Mouse (Mus musculus) embryo, embryonic 11.5 days (tissue): ENCODE measurements around the gene Wdr91.

ENCODE experiments used
- DNase-seq: peaks from one replicate; pipeline ENCODE4 v3.0.0-alpha.2; 2012; ENCODE audit warnings: low read depth, low spot score

The Wdr91 gene

GRCm38 (mm10) chr6:34919146-34919545, 8.5 kb upstream of the Wdr91 start:
- DNase-seq, result no peak

GRCm38 (mm10) chr6:34914462-34914861, 3.8 kb upstream of the Wdr91 start:
- no peak for DNase-seq

GRCm38 (mm10) chr6:34913341-34914040, 2.8 kb upstream of the Wdr91 start:
- DNase-seq, result no peak

DNA sequence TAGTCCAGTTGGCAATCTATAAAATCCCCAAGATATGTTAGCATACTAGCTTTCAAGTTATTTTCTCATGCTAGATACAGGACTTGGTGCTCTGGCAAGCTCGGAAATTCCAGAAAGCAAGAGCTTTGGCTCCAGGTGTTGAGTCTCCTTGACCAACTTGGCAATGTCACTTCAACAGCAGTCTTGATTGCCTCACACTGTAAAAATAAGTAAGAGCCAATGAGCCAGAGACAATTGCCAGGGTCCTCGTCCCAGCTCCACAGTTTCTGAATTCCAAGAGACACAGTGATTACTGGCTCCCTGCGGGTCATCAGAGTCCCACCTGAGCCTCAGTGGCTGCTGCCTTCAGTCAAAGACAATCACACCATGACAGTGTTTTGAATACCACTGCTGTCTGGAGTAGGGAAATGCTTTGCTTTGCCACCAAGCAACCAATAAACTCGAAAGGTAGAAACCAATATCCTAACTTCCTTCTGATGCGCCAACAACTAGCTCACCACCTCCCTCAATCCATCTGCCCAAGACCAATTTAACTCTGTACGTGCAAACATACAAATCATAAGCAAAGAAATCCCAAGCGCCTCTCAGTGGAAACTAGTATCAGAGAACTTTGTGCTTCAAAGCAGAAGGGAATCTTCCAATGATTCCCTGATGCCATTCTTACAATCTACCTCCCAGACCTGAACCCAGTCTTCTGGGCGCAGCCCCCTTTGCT, 888 bp downstream of the Wdr91 start:
- no peak for DNase-seq

- DNase-seq, result no peak
These were observed 2.9 kb downstream of the Wdr91 start for GRCm38 (mm10) chr6:34907696-34908260.

GRCm38 (mm10) chr6:34907121-34907614, 3.5 kb downstream of the Wdr91 start:
- DNase-seq, result no peak

- DNase-seq, result no peak
These were observed 4.0 kb downstream of the Wdr91 start for GRCm38 (mm10) chr6:34906661-34907060.

GRCm38 (mm10) chr6:34906125-34906524, 4.6 kb downstream of the Wdr91 start:
- no peak for DNase-seq

DNA sequence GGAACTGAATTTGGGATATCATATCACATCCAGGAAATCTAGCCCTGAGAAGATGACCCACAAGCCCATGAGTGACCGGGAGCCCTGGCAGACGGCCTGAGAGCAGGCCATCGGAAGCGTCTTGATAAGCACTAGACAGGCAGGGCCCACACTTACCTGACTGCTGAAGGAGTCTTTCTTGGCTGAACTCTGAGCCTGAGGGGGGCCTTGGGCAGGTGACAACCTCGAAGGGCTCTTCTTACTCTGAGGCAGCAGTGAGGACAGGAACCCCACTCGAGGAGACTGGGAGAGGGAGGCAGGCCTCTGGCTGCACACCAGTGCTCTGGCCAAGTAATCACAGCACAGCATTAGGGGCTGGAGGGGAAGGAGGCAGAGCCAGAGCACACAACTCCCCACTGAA, 6.3 kb downstream of the Wdr91 start:
- no peak for DNase-seq

DNA sequence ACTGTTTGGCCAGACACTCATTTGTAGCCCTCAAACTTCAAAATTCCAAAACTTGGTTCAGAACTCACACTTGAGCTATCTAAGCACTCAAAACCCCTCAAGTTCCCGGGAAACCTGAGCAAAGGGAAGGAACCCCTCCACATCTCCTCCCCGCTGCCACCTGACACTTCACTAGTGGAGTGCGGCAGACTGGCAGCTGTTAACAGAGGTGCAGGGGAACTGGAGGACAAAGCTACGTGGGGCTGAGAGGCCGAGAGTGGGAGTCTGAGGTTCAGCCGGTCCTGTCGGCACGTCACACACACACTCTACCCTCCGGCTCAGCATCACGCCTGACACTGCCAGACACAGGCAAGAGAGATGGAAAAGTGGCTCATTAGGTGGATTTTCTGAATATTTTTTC, 6.8 kb downstream of the Wdr91 start:
- no peak for DNase-seq

DNA sequence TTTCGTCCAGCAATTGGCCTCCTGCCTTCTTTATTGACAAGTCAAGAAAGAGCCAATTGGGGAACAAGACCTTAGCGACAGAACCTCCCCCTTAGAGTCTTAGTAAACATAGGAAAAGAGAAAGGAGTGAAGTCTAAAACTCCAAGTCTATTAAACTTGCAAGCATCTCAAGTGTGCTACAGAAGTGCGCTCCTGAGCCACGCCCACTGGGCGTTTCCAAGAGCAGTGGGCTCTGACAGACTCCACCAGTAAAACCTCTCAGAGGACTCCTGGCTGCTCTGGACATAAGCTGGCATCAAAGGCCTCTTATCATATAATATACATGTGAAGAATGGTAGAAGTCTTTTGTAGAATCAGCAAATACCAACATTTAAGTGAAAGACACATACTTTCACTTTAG, 7.2 kb downstream of the Wdr91 start:
- DNase-seq, result no peak

DNA sequence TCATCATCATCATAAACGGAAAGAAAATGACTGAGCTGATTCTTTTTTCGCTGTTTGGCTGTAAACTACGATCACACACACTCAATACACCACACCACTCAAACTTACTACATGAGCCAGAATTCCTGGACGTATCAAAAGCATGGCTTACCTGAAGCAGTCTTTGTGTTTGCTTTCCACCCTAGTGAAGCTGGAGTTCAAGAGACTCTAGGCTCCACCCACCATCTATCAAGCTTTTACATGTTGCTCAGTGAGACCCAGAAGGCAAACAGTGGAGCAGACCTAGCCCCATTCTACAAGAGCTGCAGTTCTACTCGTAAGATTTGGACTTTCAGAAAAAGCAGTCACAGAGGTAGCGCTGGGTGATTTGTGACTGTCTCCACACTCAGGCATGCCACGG, 8.1 kb downstream of the Wdr91 start:
- DNase-seq, result no peak

DNA sequence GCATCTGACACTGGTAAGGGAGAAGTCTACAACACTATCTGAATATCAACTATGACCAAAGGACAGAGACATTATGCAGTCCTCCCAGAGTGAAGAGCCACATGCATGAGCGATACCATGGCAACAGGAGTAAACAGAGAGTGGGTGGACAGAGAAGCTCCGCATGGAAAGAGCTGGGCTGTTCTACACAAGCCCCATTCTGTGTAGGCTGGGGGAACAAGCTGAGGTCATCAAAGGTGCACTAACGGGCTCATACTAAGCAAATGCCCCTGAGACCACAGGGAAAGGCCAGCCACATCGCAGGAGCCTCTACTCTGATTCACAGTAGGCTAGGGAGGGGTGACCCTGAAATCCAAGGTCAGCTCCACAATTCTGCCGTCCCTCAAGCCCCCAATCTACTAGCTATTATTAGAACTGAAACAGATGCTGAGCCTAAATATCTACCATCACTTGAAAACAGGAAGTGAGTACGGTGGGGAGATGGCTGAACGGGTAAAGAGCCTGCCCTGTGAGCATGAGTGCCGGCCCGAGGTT, 8.7 kb downstream of the Wdr91 start:
- no peak for DNase-seq

DNA sequence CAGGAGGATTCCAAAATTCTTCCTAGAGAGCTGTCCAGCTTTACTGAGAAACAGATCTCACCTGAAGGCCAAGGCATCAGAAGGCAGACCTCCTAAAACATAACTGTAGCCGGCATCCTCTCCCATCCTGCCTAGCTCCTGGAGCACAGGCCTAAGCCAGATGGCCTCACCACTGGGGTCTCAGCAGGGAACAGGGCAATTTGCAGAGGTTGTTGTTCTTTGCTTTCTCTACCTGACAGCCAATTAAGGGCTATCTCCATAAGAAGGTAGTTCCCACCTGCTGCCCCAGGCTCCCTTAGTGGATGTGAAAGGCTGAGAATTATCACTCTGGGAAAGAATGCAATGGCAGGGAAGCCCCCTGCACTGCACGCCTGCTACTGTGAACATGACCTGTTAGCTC, 9.7 kb downstream of the Wdr91 start:
- DNase-seq, result no peak

GRCm38 (mm10) chr6:34899127-34899526, 11.5 kb downstream of the Wdr91 start:
- no peak for DNase-seq

- no peak for DNase-seq
These were observed 14.4 kb downstream of the Wdr91 start for GRCm38 (mm10) chr6:34896168-34896780.

DNA sequence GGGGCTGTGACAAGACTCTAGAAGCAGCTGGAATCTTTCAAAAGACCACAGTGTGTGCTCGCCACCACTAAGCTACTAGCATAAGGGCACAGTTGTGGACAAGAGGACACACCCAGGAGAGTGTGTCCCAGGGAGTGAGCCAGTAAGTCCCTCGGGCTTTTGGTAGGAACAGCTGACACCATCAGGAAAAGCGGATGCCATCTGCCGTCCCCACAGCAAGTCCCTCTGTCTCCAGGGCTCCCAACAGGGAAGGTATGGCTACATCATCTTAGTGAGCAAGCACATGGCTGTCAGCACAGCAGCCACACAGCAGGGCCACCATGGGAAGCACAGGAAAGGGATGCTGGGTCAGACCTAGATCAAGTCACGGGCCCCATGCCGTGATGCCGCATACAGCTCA, 15.1 kb downstream of the Wdr91 start:
- DNase-seq, result no peak

DNA sequence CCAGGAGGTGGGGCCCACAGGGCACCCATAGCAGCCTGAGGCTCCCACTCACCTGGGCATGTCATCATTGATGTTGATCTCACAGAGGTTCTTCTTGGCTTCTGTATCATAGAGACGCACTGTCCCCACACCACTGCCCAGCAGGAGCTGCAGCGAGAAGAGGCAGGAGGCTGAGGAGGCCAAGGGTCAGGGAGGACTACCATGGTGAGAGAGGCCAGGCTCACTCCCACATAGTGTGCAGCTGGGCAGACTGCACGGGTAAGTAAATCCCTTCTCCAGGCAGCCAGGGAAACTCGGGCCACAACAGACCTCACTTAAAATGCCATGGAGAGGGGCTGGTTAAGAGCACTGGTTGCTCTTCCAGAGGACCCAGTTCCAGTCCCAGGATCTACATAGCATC, 21.5 kb downstream of the Wdr91 start:
- DNase-seq, result no peak

DNA sequence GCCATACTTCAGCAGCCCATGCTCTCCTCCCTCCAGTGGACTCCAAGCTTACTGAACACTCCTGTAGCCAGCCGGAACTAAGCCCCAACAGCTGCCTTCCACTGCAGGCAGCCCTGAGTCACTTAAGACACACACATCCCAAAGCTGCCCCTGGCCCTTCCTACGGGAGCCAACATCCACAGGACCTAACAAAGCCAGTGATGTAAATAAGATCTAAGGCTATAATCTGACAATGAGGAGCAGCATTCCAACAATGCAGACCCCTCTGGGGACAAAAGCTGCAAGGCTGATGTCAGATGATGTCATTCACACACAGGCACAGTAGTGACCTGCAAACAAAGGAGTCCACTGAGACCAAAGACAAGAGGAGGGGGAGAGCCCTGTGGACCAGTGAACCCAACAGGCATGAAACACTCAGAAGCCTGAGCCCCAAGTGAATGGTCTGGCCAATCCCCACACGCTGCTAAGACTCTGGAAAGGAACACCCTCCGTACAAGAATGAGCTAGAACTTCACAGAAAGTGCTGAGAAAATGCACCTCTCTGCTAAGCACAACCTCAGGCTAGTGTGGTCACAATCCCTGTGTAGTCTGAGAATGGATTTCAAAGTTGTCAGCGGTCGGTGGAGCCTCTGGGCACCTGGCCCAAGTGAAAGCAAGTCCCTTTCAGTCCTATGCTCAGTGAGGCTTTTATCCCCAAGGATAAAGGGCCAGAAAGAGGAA, 23.4 kb downstream of the Wdr91 start:
- DNase-seq, result no peak

DNA sequence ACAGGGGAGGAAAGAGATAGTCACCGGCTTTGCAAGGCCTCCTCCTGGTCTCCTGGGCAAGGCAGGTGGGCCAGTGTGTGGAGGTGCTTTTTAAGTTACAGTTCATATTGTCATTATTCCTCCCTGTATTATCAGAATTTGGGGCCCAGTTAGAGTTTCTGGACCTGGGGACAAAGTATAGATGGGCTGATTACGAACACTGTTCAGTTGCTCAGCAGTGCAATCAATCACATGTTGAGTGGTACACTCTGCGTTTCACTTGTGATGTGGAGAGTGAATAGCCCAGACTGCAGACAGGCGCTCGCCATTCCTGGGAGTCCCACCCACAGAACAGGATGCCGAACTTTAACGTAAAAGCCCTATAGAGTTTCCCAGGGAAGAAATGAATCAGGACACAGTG, 26.0 kb downstream of the Wdr91 start:
- no peak for DNase-seq

- no peak for DNase-seq
These were observed 30.7 kb downstream of the Wdr91 start for GRCm38 (mm10) chr6:34879911-34880475.
